Mouse (Mus musculus) hindbrain, embryonic 10.5 days (tissue): ENCODE results near the gene Grm4. TPM values are rescaled to one million over a fixed set of nuclear protein-coding genes. Genes with fewer than 3 reads are reported as not detected.

Experiments used
- DNase-seq: peaks from one replicate; pipeline ENCODE4 v3.0.0-alpha.2; 2017; ENCODE audit warnings: low spot score
- H3K27ac ChIP-seq: fragments of 300-500 bp; sonication (generic); 2 replicates; pipeline ENCODE4 v1.5.1; 2016; ENCODE audit warnings: mild to moderate bottlenecking, moderate library complexity
- H3K27me3 ChIP-seq: fragments of 300-500 bp; sonication (generic); 2 replicates; pipeline ENCODE4 v1.6.1; 2016; ENCODE audit warnings: mild to moderate bottlenecking; ENCODE audit not compliant: poor library complexity, insufficient read depth, severe bottlenecking
- H3K36me3 ChIP-seq: fragments of 300-500 bp; sonication (generic); 2 replicates; pipeline ENCODE4 v1.6.1; 2016; ENCODE audit warnings: mild to moderate bottlenecking, moderate library complexity
- H3K4me1 ChIP-seq: fragments of 300-500 bp; sonication (generic); replicated peaks from 2 replicates; pipeline ENCODE4 v1.6.1; 2016; ENCODE audit warnings: mild to moderate bottlenecking
- H3K4me3 ChIP-seq: fragments of 300-500 bp; sonication (generic); 2 replicates; pipeline ENCODE4 v1.5.1; 2016; ENCODE audit warnings: mild to moderate bottlenecking, moderate library complexity
- H3K9me3 ChIP-seq: fragments of 300-500 bp; sonication (generic); 2 replicates; pipeline ENCODE4 v1.6.1; 2016; ENCODE audit warnings: mild to moderate bottlenecking, moderate library complexity
- WGBS: fragments of 180-500 bp; shearing (Covaris S2); methylation state at CpG from one replicate; pipeline ENCODE4 v1.1.7; 2016; 5-methylcytosine and 5-hydroxymethylcytosine counted together
- polyA plus RNA-seq: library from polyadenylated mRNA; unstranded; fragments of >200 nt; fragmentation: Nextera tagmentation; extraction: Ambion mirVana; gene quantifications from 2 replicates; pipeline ENCODE4 v1.2.1, GENCODE M21; 2016

The Grm4 gene
- 2.2 and 4.2 TPM in 2 replicates for polyA plus RNA-seq

DNA sequence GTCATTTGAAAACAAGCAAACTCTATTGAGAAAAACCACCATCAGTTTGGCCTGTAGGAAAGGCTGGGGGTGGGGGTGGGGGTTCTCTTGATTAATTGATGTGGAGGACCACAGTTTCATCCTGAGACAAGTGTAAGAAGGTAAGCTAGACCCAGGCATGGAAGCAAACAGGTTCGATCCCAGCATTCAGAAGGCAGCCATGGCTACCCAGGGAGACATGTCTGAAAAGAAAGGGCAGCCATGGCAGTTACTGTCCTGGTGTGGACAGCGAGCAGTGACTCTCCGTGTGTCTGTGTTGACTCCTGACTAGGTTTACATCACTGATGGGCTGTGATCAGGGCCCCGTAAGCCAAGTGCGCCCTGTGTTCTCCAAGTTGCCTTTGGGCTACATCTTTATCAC is at the start of gene Grm4:
Gene Grm4, minus strand, starts transcription at position 101 of the 400 bp plus-strand sequence.
- H3K36me3 ChIP-seq = no peaks in the 10 kb centered on the region
- peaks cover 55% of the 10 kb centered on the region for H3K27me3 ChIP-seq
- no peak within 1 kb of the TSS; the same call in 1 of the 2 replicates for H3K27ac ChIP-seq
- 0 out of 2 replicates have a peak, but pooled peaks cover 3% of the 10 kb centered on the region for H3K9me3 ChIP-seq
- WGBS = 76% methylated on average over 5 of the region's 5 CpGs
- H3K4me3 ChIP-seq = peak within 1 kb of the TSS; percentile 28; the same call in 1 of the 2 replicates
- no peak for DNase-seq
- peaks cover 43% of the 10 kb centered on the region for H3K4me1 ChIP-seq

- peaks cover 40% of the 10 kb centered on the region for H3K4me1 ChIP-seq
- no peak overlapping the region for H3K4me3 ChIP-seq
- H3K27me3 ChIP-seq = no peaks in the 10 kb centered on the region
- peaks cover 27% of the 10 kb centered on the region for H3K36me3 ChIP-seq
- no peak for DNase-seq
- H3K9me3 ChIP-seq = no peaks in the 10 kb centered on the region
- no peak overlapping the region for H3K27ac ChIP-seq
- WGBS = 92% methylated on average over 5 of the region's 5 CpGs
These were observed 47.0 kb upstream of the Grm4 start for GRCm38 (mm10) chr17:27568228-27568627.

DNA sequence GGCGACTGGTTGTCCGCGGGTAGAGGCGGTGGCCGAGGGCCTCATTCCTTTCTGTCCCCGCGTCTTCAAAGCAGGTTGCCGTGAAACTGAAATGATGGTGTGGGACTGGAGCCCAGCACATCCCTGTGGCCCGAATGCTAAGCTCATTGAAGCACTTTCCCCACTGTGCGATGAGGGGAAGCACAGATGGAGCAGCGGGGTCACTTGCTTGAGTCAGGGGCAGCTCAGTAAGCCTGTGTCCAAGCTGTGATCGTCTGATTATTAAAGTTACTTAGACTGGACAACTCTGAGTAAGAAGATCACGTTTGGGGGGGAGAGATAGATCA is 44.7 kb upstream of the Grm4 start:
- Histone ChIP-seq H3K27ac (peak overlapping the region; percentile 86), H3K9me3 (no peaks in the 10 kb centered on the region)
- under 1% methylated on average over 13 of the region's 13 CpGs for WGBS

GRCm38 (mm10) chr17:27565163-27565941 is 44.1 kb upstream of the Grm4 start, which contains the start of gene AI413582:
Gene AI413582 (minus strand): TSS chr17:27565756.
- Histone ChIP-seq H3K4me3 (peak within 1 kb of the TSS; percentile 71), H3K27ac (peak within 1 kb of the TSS; percentile 86), H3K4me1 (peaks cover 55% of the 10 kb centered on the region), H3K9me3 (no peaks in the 10 kb centered on the region), H3K36me3 (peaks cover 35% of the 10 kb centered on the region), H3K27me3 (no peaks in the 10 kb centered on the region)
- under 1% methylated on average over 58 of the region's 58 CpGs for WGBS
- DNase-seq = peak; percentile 98

More for the DNA sequence above, 44.7 kb upstream of the Grm4 start:
- peak overlapping the region; percentile 71 for H3K4me3 ChIP-seq
- H3K4me1 ChIP-seq = peaks cover 50% of the 10 kb centered on the region
- no peak for DNase-seq
- H3K36me3 ChIP-seq = peaks cover 30% of the 10 kb centered on the region
- no peaks in the 10 kb centered on the region for H3K27me3 ChIP-seq

DNA sequence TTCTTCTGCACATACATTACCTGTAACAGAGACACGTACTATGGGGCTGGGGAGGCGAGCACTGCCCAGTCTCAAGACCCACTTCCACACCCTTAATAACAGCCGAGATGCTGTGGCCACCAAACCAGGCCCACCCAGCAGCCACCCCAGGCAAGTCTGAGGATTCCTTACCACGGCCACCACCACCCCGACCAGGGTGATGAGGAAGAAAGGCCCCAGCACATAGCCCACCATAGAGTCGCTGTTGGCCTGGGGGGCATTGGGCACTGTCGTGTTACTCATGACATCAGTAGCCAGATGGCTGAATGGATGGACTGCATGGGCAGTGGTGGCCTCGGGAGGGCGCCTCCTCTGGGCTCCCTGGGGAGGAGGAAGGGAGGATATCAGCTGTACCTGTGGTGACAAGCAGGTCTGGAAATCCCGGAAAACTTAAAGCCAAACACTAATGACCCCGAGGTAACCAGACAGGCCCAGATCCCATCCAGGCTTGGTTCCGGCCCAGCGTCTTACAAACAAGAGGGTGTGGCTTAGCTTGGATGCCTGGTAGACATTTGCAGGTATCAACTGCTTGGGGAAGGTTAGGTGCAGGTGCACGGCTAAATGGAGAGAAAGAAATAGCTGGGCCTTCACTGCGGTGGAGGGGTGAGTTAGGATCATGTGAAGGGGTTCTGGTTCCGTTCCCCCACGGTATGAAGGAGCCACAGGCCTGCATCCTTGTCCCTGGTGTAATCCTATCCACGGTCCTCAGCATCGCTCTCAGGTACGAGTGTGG is 43.4 kb upstream of the Grm4 start:
- Histone ChIP-seq H3K4me3 (peak overlapping the region; percentile 71), H3K9me3 (no peaks in the 10 kb centered on the region), H3K4me1 (peaks cover 63% of the 10 kb centered on the region), H3K27ac (peak overlapping the region; percentile 86), H3K27me3 (no peaks in the 10 kb centered on the region), H3K36me3 (peaks cover 41% of the 10 kb centered on the region)
- peak; percentile 58 for DNase-seq
- 9% methylated on average over 20 of the region's 20 CpGs for WGBS

GRCm38 (mm10) chr17:27563771-27564244 is 42.6 kb upstream of the Grm4 start:
- Histone ChIP-seq H3K9me3 (no peaks in the 10 kb centered on the region), H3K27me3 (no peaks in the 10 kb centered on the region), H3K4me3 (peak overlapping the region; percentile 71; the same call in 1 of the 2 replicates), H3K36me3 (peaks cover 41% of the 10 kb centered on the region), H3K27ac (peak overlapping the region; percentile 40; the same call in 1 of the 2 replicates), H3K4me1 (peaks cover 71% of the 10 kb centered on the region)
- 52% methylated on average over 7 of the region's 7 CpGs for WGBS
- DNase-seq = no peak

DNA sequence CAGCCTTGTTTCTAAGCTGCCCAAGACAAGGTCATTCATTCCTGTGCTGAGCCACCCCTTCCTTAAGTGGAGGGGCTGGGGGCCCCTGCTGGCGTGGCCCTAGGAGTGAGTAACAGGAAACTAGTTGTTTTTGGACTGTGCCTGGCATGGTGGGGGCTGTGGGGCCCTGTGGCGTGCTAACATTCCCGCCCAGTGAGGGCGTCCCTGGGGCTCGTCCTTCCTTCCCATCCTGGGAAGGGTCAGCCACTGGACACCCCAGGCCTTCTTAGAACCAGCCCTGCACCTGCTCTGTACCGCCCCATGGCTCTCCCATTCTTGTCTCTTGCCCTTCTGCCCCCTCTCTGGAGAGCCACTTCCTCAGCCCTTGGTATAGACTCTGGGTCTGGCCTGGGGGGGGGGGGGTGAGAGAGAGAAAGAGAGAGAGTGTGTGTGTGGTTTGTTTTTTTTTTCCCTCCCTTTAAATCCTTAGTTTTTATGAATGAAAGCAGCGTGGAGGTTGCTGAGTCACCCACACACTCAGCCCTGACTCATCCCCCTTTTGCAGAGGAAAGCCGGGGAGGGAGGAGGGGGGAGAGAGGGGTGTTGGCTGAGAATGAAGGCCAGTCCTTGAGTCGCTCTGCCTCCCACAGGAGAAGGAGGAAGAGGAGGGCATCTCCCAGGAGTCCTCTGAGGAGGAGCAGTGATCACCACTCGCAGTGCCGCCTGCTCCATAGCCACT is 40.8 kb upstream of the Grm4 start:
- H3K4me1 ChIP-seq = peaks cover 86% of the 10 kb centered on the region
- no peaks in the 10 kb centered on the region for H3K27me3 ChIP-seq
- H3K27ac ChIP-seq = peak overlapping the region; percentile 25; the same call in 1 of the 2 replicates
- H3K36me3 ChIP-seq = peaks cover 41% of the 10 kb centered on the region
- H3K9me3 ChIP-seq = no peaks in the 10 kb centered on the region
- DNase-seq = no peak
- H3K4me3 ChIP-seq = peak overlapping the region; percentile 20; the same call in 1 of the 2 replicates
- 65% methylated on average over 11 of the region's 11 CpGs for WGBS

DNA sequence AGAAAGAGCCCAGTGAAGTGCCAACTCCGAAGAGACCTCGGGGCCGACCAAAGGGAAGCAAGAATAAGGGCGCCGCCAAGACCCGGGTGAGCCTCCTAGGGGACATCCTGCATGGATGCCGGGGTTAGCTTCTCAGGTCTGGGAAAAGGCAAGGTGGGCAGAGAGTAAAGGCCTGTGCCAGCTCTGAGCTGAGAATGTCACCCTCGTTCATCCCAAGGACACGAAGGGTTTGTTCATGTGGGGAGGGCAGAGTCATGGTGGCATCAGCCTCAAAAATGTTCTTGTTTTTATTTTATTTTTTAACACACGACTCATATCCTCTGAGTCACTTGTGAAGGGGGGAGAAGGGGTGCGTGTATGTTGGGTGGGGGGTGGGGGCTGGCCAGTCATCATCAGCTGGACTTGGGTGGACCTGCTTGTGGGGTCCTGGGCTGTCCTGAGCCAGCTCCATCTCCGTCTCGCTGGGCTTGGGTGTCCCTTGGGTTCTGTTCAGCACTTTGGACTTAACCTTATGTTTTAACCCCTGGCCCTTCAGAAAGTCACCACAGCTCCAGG is 39.8 kb upstream of the Grm4 start:
- no peaks in the 10 kb centered on the region for H3K9me3 ChIP-seq
- WGBS = 88% methylated on average over 13 of the region's 13 CpGs
- H3K4me1 ChIP-seq = peaks cover 84% of the 10 kb centered on the region
- no peak overlapping the region for H3K27ac ChIP-seq
- H3K27me3 ChIP-seq = no peaks in the 10 kb centered on the region
- no peak overlapping the region for H3K4me3 ChIP-seq
- peaks cover 41% of the 10 kb centered on the region for H3K36me3 ChIP-seq
- no peak for DNase-seq

GRCm38 (mm10) chr17:27559596-27559995 is 38.4 kb upstream of the Grm4 start:
- DNase-seq = no peak
- Histone ChIP-seq H3K4me1 (peaks cover 84% of the 10 kb centered on the region), H3K9me3 (no peaks in the 10 kb centered on the region), H3K36me3 (peaks cover 41% of the 10 kb centered on the region), H3K27ac (no peak overlapping the region), H3K27me3 (no peaks in the 10 kb centered on the region), H3K4me3 (peak overlapping the region; percentile 97; the same call in 1 of the 2 replicates)
- WGBS = 71% methylated on average over 12 of the region's 12 CpGs

GRCm38 (mm10) chr17:27558845-27559244 is 37.6 kb upstream of the Grm4 start:
- no peak for DNase-seq
- peak overlapping the region; percentile 99 for H3K27ac ChIP-seq
- WGBS = 9% methylated on average over 5 of the region's 5 CpGs

GRCm38 (mm10) chr17:27557927-27558661 is 36.9 kb upstream of the Grm4 start:
- Histone ChIP-seq H3K4me1 (peaks cover 83% of the 10 kb centered on the region), H3K9me3 (no peaks in the 10 kb centered on the region), H3K4me3 (peak overlapping the region; percentile 97), H3K27ac (peak overlapping the region; percentile 99), H3K27me3 (no peaks in the 10 kb centered on the region), H3K36me3 (peaks cover 30% of the 10 kb centered on the region)
- DNase-seq = peak; percentile 34
- 2% methylated on average over 14 of the region's 14 CpGs for WGBS

More at GRCm38 (mm10) chr17:27558845-27559244, 37.6 kb upstream of the Grm4 start:
- H3K4me3 ChIP-seq = peak overlapping the region; percentile 97
- H3K9me3 ChIP-seq = no peaks in the 10 kb centered on the region
- H3K4me1 ChIP-seq = peaks cover 84% of the 10 kb centered on the region
- peaks cover 34% of the 10 kb centered on the region for H3K36me3 ChIP-seq
- no peaks in the 10 kb centered on the region for H3K27me3 ChIP-seq
